Mouse (Mus musculus) megakaryocyte progenitor cell, adult 5-6 weeks (primary cell): Measurements from ENCODE around the gene Azi2. TPM values are rescaled to one million over a fixed set of nuclear protein-coding genes. Genes with fewer than 3 reads are reported as not detected.
A peak's percentile ranks its signal among the peaks of the same experiment; 100 is the strongest.

Source experiments
- ATAC-seq: replicated peaks from 2 replicates; pipeline ENCODE4 v1.8.0; 2016; ENCODE audit warnings: mild to moderate bottlenecking, moderate TSS enrichment, inconsistent platforms; ENCODE audit not compliant: poor library complexity
- total RNA-seq, 2 experiments: library from RNA; stranded (forward) in 1 of 2; stranded (reverse) in 1 of 2; fragments of 157-497, 149-512 nt in 1 of 2; fragments of 200-1000 nt in 1 of 2; gene quantifications; 2 replicates each; pipeline versions ENCODE4 v1.2.3 to v1.2.4; 2015 to 2017

The Azi2 gene
- 69.6 and 75.9 TPM in 2 replicates for total RNA-seq (2015)
- total RNA-seq (2017): 58.6 and 60.3 TPM in 2 replicates

- ATAC-seq: peak; percentile 90
Measured at GRCm38 (mm10) chr9:118040218-118041021, at the start of gene Azi2. Gene Azi2, plus strand, starts transcription at chr9:118040499.

GRCm38 (mm10) chr9:117996631-117997030 lies 43.7 kb upstream of the Azi2 start:
- ATAC-seq: peak; percentile 95

DNA sequence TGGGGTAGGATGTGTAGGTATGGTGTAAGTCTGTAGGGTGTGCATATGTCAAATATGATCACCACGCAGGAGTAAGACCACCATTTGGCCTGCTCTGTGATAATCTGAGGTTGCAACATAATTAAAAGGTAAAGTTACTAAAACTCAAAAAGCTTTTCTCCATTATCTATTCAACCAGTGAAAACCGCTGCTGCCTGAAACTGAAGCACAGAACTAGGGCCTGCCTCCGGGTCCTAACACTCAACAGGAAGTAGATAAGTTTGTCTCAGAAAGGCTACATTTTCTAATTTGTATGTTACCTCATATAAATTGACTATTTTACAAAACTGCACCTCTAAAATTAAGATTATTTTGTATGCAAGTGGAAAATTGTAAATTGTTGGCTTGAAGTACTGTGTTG lies 38.8 kb upstream of the Azi2 start:
- ATAC-seq: 0 out of 2 replicates have a peak, but pooled peaks have one; percentile 23

GRCm38 (mm10) chr9:118003218-118003886 lies 36.9 kb upstream of the Azi2 start:
- ATAC-seq: no peak

DNA sequence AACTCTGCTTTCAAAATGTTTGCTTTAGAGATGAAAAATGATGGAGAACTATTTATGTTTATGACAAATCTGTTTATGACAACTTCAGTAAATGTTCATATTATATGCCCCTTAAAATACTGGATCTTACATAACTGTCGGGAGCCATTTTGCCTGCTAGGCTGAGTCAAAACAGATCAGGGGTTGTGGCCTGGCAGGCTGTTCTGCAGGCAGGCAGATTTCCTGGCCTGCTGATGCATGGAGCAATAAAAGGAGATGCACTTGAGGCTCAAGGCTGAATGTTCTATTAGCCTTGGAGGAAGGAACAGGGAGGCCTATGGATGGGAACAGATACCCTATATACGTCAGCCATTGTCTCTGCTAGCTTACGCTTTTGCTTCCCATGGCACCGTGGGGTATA lies 36.4 kb upstream of the Azi2 start:
- ATAC-seq: no peak

GRCm38 (mm10) chr9:118012928-118013327 lies 27.4 kb upstream of the Azi2 start:
- ATAC-seq: peak; percentile 34; the same call in 1 of the 2 replicates

GRCm38 (mm10) chr9:118024966-118025365 lies 15.3 kb upstream of the Azi2 start:
- no peak for ATAC-seq

GRCm38 (mm10) chr9:118029490-118029889 lies 10.8 kb upstream of the Azi2 start:
- ATAC-seq: peak; percentile 58

GRCm38 (mm10) chr9:118030252-118030651 lies 10.0 kb upstream of the Azi2 start:
- ATAC-seq: peak; percentile 42; the same call in 1 of the 2 replicates

GRCm38 (mm10) chr9:118031694-118032093 lies 8.6 kb upstream of the Azi2 start:
- ATAC-seq: no peak

- ATAC-seq: no peak
Measured at GRCm38 (mm10) chr9:118034990-118035389, 5.3 kb upstream of the Azi2 start.

- ATAC-seq: peak; percentile 30
Measured at GRCm38 (mm10) chr9:118041022-118041400, 712 bp downstream of the Azi2 start.

GRCm38 (mm10) chr9:118041646-118042045 lies 1.3 kb downstream of the Azi2 start:
- no peak for ATAC-seq

DNA sequence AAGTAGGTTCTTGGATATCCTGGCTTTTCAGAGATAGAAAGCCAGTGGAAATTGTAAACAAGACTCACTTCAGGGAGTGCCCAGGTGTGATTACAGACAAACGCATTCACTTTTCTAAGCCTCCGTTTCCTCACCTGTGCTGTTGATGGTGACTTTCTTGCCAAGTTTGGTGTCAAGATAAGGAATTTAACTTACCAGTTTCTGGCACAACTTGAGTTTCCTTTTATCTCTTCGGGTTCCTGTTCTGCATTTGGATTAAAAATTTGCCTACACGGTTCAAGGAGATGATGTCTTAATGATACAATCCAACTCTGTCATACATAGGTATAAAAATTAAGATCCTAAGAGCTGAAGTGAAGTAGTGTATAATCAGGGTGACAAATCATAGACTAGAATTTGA lies 2.4 kb downstream of the Azi2 start:
- no peak for ATAC-seq

GRCm38 (mm10) chr9:118043581-118043980 lies 3.3 kb downstream of the Azi2 start:
- no peak for ATAC-seq

- no peak for ATAC-seq
Measured at GRCm38 (mm10) chr9:118045011-118045533, 4.8 kb downstream of the Azi2 start.

GRCm38 (mm10) chr9:118053286-118053685 lies 13.0 kb downstream of the Azi2 start:
- ATAC-seq: peak; percentile 86

DNA sequence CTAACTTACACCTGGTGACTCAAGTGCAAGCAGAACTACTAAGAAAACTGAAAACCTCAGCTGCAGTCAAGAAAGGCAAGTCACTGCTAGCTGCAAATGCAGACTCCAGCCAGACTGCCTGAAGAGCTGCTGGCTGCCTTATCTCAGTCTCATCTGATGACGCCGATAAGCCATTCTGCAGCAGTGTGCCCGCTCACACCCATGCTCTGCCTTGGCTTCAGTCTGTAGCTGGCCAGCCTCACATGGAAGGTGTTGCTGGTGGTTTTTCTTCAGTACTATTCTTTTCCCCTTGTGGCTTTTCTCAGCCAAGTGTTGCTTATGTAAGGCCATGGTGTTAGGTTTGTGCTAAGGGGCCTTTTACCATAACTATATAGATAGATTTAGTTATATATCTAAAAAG lies 18.8 kb downstream of the Azi2 start:
- no peak for ATAC-seq

- no peak for ATAC-seq
Measured at GRCm38 (mm10) chr9:118070442-118070841, 30.1 kb downstream of the Azi2 start.

DNA sequence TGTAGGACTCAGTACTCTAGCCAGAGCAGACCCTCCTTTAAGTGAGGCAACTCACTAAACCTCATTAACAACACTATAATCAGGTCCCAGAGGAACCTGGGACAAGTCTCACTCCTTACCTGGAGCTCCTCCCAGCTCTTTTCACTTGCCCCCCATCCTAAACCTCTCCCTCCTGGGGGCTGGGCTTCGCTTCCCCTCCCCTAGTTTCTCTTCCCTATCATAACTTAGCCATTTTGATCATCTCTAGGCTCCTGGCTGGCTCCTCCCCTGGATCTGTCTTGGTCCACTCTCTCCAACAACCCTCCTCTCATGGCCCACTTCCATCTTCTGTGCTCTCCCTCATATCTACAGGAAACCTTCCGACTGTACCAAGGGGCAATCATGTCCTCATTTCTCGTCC lies 31.0 kb downstream of the Azi2 start:
- peak; percentile 32 for ATAC-seq

- ATAC-seq: peak; percentile 79
Measured at GRCm38 (mm10) chr9:118072101-118072500, 31.8 kb downstream of the Azi2 start.

GRCm38 (mm10) chr9:118073358-118073757 lies 33.1 kb downstream of the Azi2 start:
- ATAC-seq: peak; percentile 36; the same call in 1 of the 2 replicates
